Mouse (Mus musculus): ENCODE data around the gene Kazn. TPM values are rescaled to one million over a fixed set of nuclear protein-coding genes. Genes with fewer than 3 reads are reported as not detected.

The Kazn gene
- polyA plus RNA-seq, 1 experiment from 2014 or later = 16.4 TPM

DNA sequence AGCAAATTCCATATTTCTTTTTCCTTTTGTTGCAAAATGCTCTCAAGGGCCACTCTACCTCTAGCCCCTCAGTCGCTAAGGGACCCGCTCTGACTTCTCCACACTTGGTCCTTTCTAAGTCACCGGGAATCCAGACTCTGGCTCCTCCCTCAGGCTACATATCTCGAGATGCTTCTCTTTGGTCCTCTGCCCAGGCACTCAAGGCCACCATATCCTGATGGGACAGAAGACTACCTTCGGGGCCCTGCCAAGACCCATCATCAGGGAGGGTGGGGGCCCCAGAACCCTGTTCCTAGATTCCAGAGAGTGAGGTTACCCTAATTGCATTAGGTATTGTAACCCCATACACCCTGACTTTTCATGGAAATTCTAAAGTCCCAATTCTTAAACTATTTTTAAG, 73.8 kb downstream of the Kazn start:
- no peak for TF ChIP-seq CTCF (IDR thresholded peaks at IDR 0.05; ENCODE audit: low read depth)
- Histone ChIP-seq H3K4me2 (ENCODE audit: low read length) (no peak overlapping the region), H3K27ac (no peak overlapping the region), H3K9ac (ENCODE audit: low read depth, low read length) (no peak overlapping the region), H3K4me1 (replicated peaks; ENCODE audit: insufficient read depth, low read length) (0 out of 2 replicates have a peak, but pooled peaks cover 14% of the 10 kb centered on the region), H3K9me3 (replicated peaks; ENCODE audit: low read length) (no peaks in the 10 kb centered on the region), H3K27me3 (ENCODE audit: insufficient read depth, low read length) (no peaks in the 10 kb centered on the region), H3K4me3 (replicated peaks; ENCODE audit: low read depth, low read length) (no peak overlapping the region), H3K36me3 (ENCODE audit: insufficient read depth, low read length) (no peaks in the 10 kb centered on the region)
- DNase-seq (ENCODE audit: low spot score) = no peak
- WGBS = 56% methylated on average over 5 of the region's 5 CpGs
- ATAC-seq (replicated peaks; ENCODE audit: low FRiP score, low read depth) = no peak

DNA sequence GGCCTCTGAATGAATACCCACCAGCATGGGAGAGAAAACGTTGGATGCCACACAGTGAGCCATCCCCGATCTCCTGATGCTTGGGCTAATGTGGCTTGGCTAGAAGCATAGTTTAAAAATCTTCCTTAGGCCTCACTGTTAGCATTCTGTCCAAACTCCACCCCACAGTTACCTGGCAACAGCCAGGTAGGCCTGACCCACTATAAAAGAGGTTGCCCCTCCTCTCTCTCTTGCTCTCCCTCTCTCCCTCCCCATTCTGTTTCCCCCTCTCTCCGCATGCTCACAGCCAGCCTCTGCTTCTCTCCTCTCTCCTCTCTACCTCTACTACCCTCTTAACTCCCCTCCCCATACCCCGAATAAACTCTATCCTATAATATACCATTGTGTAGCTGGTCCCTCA, 74.8 kb downstream of the Kazn start:
- H3K9me3 ChIP-seq (replicated peaks; ENCODE audit: low read length) = no peaks in the 10 kb centered on the region
- 0 out of 2 replicates have a peak overlapping the region, but pooled peaks have one; percentile 13 for H3K27ac ChIP-seq
- H3K36me3 ChIP-seq (ENCODE audit: insufficient read depth, low read length) = no peaks in the 10 kb centered on the region
- H3K4me2 ChIP-seq (ENCODE audit: low read length) = no peak overlapping the region
- DNase-seq (ENCODE audit: low spot score) (no peak), ATAC-seq (replicated peaks; ENCODE audit: low FRiP score, low read depth) (no peak)
- no peak overlapping the region for H3K4me3 ChIP-seq (replicated peaks; ENCODE audit: low read depth, low read length)
- no peak overlapping the region for H3K9ac ChIP-seq (ENCODE audit: low read depth, low read length)
- TF ChIP-seq CTCF (IDR thresholded peaks at IDR 0.05; ENCODE audit: low read depth) = no peak
- 62% methylated on average over 4 of the region's 4 CpGs for WGBS
- H3K4me1 ChIP-seq (replicated peaks; ENCODE audit: insufficient read depth, low read length) = 0 out of 2 replicates have a peak, but pooled peaks cover 10% of the 10 kb centered on the region
- no peaks in the 10 kb centered on the region for H3K27me3 ChIP-seq (ENCODE audit: insufficient read depth, low read length)

DNA sequence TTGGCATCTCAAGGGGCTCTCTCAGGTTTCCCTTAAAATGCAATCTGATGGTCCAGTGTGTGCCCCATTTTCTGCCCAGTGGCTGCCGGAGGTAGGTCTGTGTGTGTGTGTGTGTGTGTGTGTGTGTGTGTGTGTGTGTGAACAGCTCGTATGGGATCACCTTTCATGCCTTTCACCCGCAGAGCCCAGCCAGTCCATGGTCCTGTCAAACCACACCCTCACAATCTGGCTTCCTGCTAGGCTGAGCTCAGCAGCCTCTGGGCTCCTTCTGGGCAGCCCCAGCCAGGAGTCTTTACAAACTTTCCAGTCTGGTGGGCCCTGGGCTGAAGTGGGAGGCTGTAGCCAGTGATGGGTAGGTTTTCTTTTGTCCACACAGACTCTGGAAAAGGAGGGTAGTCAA, 75.3 kb downstream of the Kazn start:
- peak; percentile 55 for DNase-seq (ENCODE audit: low spot score)
- H3K4me2 ChIP-seq (ENCODE audit: low read length) = no peak overlapping the region
- WGBS = 30% methylated on average over 3 of the region's 3 CpGs
- H3K27me3 ChIP-seq (ENCODE audit: insufficient read depth, low read length) = no peaks in the 10 kb centered on the region
- no peak for TF ChIP-seq CTCF (IDR thresholded peaks at IDR 0.05; ENCODE audit: low read depth)
- H3K27ac ChIP-seq = 0 out of 2 replicates have a peak overlapping the region, but pooled peaks have one; percentile 13
- H3K36me3 ChIP-seq (ENCODE audit: insufficient read depth, low read length) = no peaks in the 10 kb centered on the region
- no peak overlapping the region for H3K9ac ChIP-seq (ENCODE audit: low read depth, low read length)
- no peak; the same call in 1 of the 2 replicates for ATAC-seq (replicated peaks; ENCODE audit: low FRiP score, low read depth)
- H3K4me3 ChIP-seq (replicated peaks; ENCODE audit: low read depth, low read length) = no peak overlapping the region
- H3K4me1 ChIP-seq (replicated peaks; ENCODE audit: insufficient read depth, low read length) = 0 out of 2 replicates have a peak, but pooled peaks cover 10% of the 10 kb centered on the region
- H3K9me3 ChIP-seq (replicated peaks; ENCODE audit: low read length) = no peaks in the 10 kb centered on the region

DNA sequence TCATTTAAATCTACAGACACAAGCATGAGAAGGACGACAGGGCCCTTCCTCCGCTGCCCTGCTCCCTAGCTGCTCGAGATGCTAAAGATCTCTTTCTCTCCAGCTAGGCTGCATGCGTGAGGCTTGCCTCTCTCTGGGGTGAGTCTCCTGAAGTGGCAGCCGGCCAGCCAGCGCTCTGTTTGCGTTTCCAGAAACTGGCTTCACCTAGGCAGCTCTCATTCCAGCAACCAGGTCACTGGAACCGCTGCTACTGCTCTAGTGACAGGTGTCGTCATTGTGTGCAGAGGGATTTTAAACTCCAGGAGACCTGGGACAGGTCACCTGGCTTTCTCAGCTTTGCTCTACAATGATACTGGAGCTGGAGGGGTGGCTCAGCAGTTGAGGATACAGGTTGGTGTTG, 76.5 kb downstream of the Kazn start:
- H3K27me3 ChIP-seq (ENCODE audit: insufficient read depth, low read length) = no peaks in the 10 kb centered on the region
- TF ChIP-seq CTCF (IDR thresholded peaks at IDR 0.05; ENCODE audit: low read depth) = no peak
- WGBS = 65% methylated on average over 9 of the region's 9 CpGs
- no peak overlapping the region for H3K27ac ChIP-seq
- H3K4me2 ChIP-seq (ENCODE audit: low read length) = no peak overlapping the region
- 0 out of 2 replicates have a peak, but pooled peaks cover 10% of the 10 kb centered on the region for H3K4me1 ChIP-seq (replicated peaks; ENCODE audit: insufficient read depth, low read length)
- ATAC-seq (replicated peaks; ENCODE audit: low FRiP score, low read depth) = no peak
- H3K36me3 ChIP-seq (ENCODE audit: insufficient read depth, low read length) = 0 out of 2 replicates have a peak, but pooled peaks cover 2% of the 10 kb centered on the region
- DNase-seq (ENCODE audit: low spot score) = no peak
- H3K9ac ChIP-seq (ENCODE audit: low read depth, low read length) = no peak overlapping the region
- no peaks in the 10 kb centered on the region for H3K9me3 ChIP-seq (replicated peaks; ENCODE audit: low read length)
- H3K4me3 ChIP-seq (replicated peaks; ENCODE audit: low read depth, low read length) = no peak overlapping the region

DNA sequence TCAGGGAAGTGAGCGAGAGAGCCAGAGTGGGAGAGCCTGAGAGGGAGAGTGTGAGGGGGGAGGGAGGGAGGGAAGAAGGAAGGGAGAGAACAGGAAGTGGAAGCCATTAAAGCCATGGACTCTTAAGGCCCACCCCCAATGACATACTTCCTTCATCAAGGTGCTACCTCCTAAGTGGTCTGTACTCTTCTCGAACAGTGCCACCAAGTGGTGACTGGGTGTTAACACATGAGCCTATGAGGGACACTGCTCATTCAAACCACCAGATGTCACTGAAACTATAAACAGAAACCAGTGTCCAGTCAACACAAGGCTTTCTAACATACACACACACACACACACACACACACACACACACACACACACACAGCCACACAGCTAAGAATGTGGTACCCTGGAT, 77.1 kb downstream of the Kazn start:
- H3K27ac ChIP-seq = no peak overlapping the region

DNA sequence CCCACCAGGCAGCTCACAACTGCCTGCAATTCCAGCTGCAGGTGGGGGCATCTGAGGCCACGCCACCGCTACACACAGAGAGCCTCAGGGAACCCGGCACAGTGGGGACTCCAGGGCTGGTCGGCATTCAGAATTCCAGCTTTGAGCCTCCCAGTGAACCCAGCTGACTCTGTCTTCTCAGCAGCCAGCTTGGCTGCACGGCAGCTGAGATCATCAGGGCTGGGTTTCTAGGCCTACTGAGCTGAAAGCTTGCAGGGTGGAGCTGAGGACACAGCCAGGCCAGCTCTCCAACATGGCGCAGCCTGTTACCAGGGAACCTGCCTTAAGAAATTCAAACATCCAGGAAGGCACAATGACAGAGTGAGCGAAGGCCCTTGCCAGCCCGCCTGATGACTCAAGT, 79.2 kb downstream of the Kazn start:
- no peak overlapping the region for H3K4me2 ChIP-seq (ENCODE audit: low read length)
- TF ChIP-seq CTCF (IDR thresholded peaks at IDR 0.05; ENCODE audit: low read depth) = no peak
- H3K9me3 ChIP-seq (replicated peaks; ENCODE audit: low read length) = no peaks in the 10 kb centered on the region
- no peak for ATAC-seq (replicated peaks; ENCODE audit: low FRiP score, low read depth)
- 0 out of 2 replicates have a peak, but pooled peaks cover 4% of the 10 kb centered on the region for H3K4me1 ChIP-seq (replicated peaks; ENCODE audit: insufficient read depth, low read length)
- H3K9ac ChIP-seq (ENCODE audit: low read depth, low read length) = no peak overlapping the region
- 0 out of 2 replicates have a peak, but pooled peaks cover 8% of the 10 kb centered on the region for H3K36me3 ChIP-seq (ENCODE audit: insufficient read depth, low read length)
- no peaks in the 10 kb centered on the region for H3K27me3 ChIP-seq (ENCODE audit: insufficient read depth, low read length)
- no peak overlapping the region for H3K27ac ChIP-seq
- DNase-seq (ENCODE audit: low spot score) = no peak
- 77% methylated on average over 8 of the region's 8 CpGs for WGBS
- no peak overlapping the region for H3K4me3 ChIP-seq (replicated peaks; ENCODE audit: low read depth, low read length)

More for the DNA sequence above, 77.1 kb downstream of the Kazn start:
- H3K9me3 ChIP-seq (replicated peaks; ENCODE audit: low read length) = no peaks in the 10 kb centered on the region
- no peaks in the 10 kb centered on the region for H3K27me3 ChIP-seq (ENCODE audit: insufficient read depth, low read length)
- H3K4me2 ChIP-seq (ENCODE audit: low read length) = no peak overlapping the region
- H3K4me1 ChIP-seq (replicated peaks; ENCODE audit: insufficient read depth, low read length) = 0 out of 2 replicates have a peak, but pooled peaks cover 10% of the 10 kb centered on the region
- DNase-seq (ENCODE audit: low spot score) (no peak), ATAC-seq (replicated peaks; ENCODE audit: low FRiP score, low read depth) (no peak)
- H3K36me3 ChIP-seq (ENCODE audit: insufficient read depth, low read length) = 0 out of 2 replicates have a peak, but pooled peaks cover 8% of the 10 kb centered on the region
- H3K4me3 ChIP-seq (replicated peaks; ENCODE audit: low read depth, low read length) = no peak overlapping the region
- H3K9ac ChIP-seq (ENCODE audit: low read depth, low read length) = no peak overlapping the region
- 89% methylated on average over 2 of the region's 2 CpGs for WGBS
- peak; percentile 64 for TF ChIP-seq CTCF (IDR thresholded peaks at IDR 0.05; ENCODE audit: low read depth)

DNA sequence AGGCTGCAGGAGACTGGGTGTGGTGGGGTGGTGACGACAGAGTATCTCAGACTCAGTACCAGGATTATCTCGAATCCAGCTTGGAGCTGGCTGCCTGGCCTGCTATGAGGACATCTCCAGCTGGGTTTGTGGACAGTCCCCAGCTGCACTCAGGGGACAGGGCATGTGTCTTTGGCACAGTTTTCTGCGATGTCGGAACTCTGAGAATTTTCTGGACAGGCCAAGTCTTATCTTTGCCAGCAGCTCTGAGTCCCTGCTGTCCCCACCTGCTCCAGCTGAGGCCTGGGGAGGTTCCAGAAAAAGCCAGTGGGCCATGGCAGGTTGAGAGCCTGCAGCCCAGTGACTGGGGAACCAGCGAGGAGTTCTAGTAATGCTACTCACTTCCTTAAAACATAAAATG, 82.7 kb downstream of the Kazn start:
- ATAC-seq (replicated peaks; ENCODE audit: low FRiP score, low read depth) (no peak), DNase-seq (ENCODE audit: low spot score) (no peak)
- no peak for TF ChIP-seq CTCF (IDR thresholded peaks at IDR 0.05; ENCODE audit: low read depth)
- 83% methylated on average over 5 of the region's 5 CpGs for WGBS
- Histone ChIP-seq H3K4me3 (replicated peaks; ENCODE audit: low read depth, low read length) (no peak overlapping the region), H3K27me3 (ENCODE audit: insufficient read depth, low read length) (no peaks in the 10 kb centered on the region), H3K4me2 (ENCODE audit: low read length) (no peak overlapping the region), H3K27ac (no peak overlapping the region), H3K36me3 (ENCODE audit: insufficient read depth, low read length) (0 out of 2 replicates have a peak, but pooled peaks cover 11% of the 10 kb centered on the region), H3K9ac (ENCODE audit: low read depth, low read length) (no peak overlapping the region), H3K4me1 (replicated peaks; ENCODE audit: insufficient read depth, low read length) (no peaks in the 10 kb centered on the region), H3K9me3 (replicated peaks; ENCODE audit: low read length) (no peaks in the 10 kb centered on the region)

Measured in kidney, postnatal 0 days (tissue).